Mouse (Mus musculus) midbrain, postnatal 0 days (tissue): ENCODE measurements at regions not wholly inside any gene's neighbourhood (a gene's known extent, or its start where the extent isn't known, plus 50 kb on each side); places are given as distances from the start of the nearest gene placed in this dataset.

Source experiments
- ATAC-seq: fragments of 200-750 bp; cut with Nextera tagmentation; 2 replicates; pipeline ENCODE4 v1.8.0; 2017; ENCODE audit warnings: moderate number of reproducible peaks, mild to moderate bottlenecking, moderate TSS enrichment, moderate library complexity; ENCODE audit not compliant: low FRiP score
- DNase-seq: peaks from one replicate; pipeline ENCODE4 v3.0.0-alpha.2; 2015; ENCODE audit warnings: low spot score
- H3K27ac ChIP-seq: fragments of 300-500 bp; sonication (generic); 2 replicates; pipeline ENCODE4 v1.5.1; 2014; ENCODE audit warnings: low read depth, mild to moderate bottlenecking, low read length, mixed read lengths
- H3K27me3 ChIP-seq: fragments of 300-500 bp; sonication (generic); 2 replicates; pipeline ENCODE4 v1.6.1; 2014; ENCODE audit warnings: low read length, control low read depth, mixed read lengths; ENCODE audit not compliant: insufficient read depth
- H3K36me3 ChIP-seq: fragments of 300-500 bp; sonication (generic); 2 replicates; pipeline ENCODE4 v1.6.1; 2014; ENCODE audit warnings: low read length, control low read depth, mixed read lengths; ENCODE audit not compliant: insufficient read depth
- H3K4me1 ChIP-seq: fragments of 300-500 bp; sonication (generic); 2 replicates; pipeline ENCODE4 v1.6.1; 2014; ENCODE audit warnings: mild to moderate bottlenecking, control low read depth, antibody characterized with exemption, low read length, mixed read lengths; ENCODE audit not compliant: insufficient read depth
- H3K4me2 ChIP-seq: fragments of 300-500 bp; sonication (generic); 2 replicates; pipeline ENCODE4 v1.6.1; 2014; ENCODE audit warnings: low read depth, mild to moderate bottlenecking, low read length, mixed read lengths; ENCODE audit not compliant: poor library complexity, severe bottlenecking
- H3K4me3 ChIP-seq: fragments of 300-500 bp; sonication (generic); 2 replicates; pipeline ENCODE4 v1.5.1; 2014; ENCODE audit warnings: low read depth, mild to moderate bottlenecking, low read length, moderate library complexity
- H3K9ac ChIP-seq: fragments of 300-500 bp; sonication (generic); replicated peaks from 2 replicates; pipeline ENCODE4 v1.6.1; 2014; ENCODE audit warnings: mild to moderate bottlenecking, low read length, moderate library complexity, mixed read lengths; ENCODE audit not compliant: poor library complexity, severe bottlenecking
- H3K9me3 ChIP-seq: fragments of 300-500 bp; sonication (generic); 2 replicates; pipeline ENCODE4 v1.6.1; 2016; ENCODE audit warnings: low read length, control low read depth
- CTCF ChIP-seq: IDR thresholded peaks from 2 replicates; pipeline ENCODE4 v1.5.1; 2016; ENCODE audit warnings: antibody characterized with exemption, mild to moderate bottlenecking
- WGBS: fragments of 180-500 bp; shearing (Covaris S2); extraction: QIAGEN DNeasy Blood & Tissue Kit; methylation state at CpG from one replicate; pipeline ENCODE4 v1.1.7; 2014; 5-methylcytosine and 5-hydroxymethylcytosine counted together

- Histone ChIP-seq H3K4me3 (no peak overlapping the region), H3K9ac (no peak overlapping the region), H3K36me3 (no peaks in the 10 kb centered on the region), H3K27me3 (no peaks in the 10 kb centered on the region), H3K4me2 (no peak overlapping the region), H3K27ac (no peak overlapping the region), H3K9me3 (no peaks in the 10 kb centered on the region), H3K4me1 (no peaks in the 10 kb centered on the region)
- no peak for ATAC-seq
- no peak for DNase-seq
- no peak for TF ChIP-seq CTCF
- WGBS: 82% methylated on average over 9 of the region's 9 CpGs
Observed at GRCm38 (mm10) chr13:52327734-52328133, 203.3 kb downstream of the Diras2 start.

- Histone ChIP-seq H3K36me3 (no peaks in the 10 kb centered on the region), H3K27me3 (no peaks in the 10 kb centered on the region), H3K4me2 (no peak overlapping the region), H3K9ac (no peak overlapping the region), H3K9me3 (no peaks in the 10 kb centered on the region), H3K27ac (no peak overlapping the region), H3K4me3 (no peak overlapping the region), H3K4me1 (no peaks in the 10 kb centered on the region)
- ATAC-seq (no peak), DNase-seq (no peak)
- TF ChIP-seq CTCF: no peak
- WGBS: 55% methylated on average over 8 of the region's 8 CpGs
Observed at GRCm38 (mm10) chr13:52328766-52329165, 202.3 kb downstream of the Diras2 start.

GRCm38 (mm10) chr13:52331068-52331467, 200.0 kb downstream of the Diras2 start:
- DNase-seq (peak; percentile 15), ATAC-seq (no peak)
- no peak overlapping the region for H3K27ac ChIP-seq
- no peak for TF ChIP-seq CTCF
- H3K9ac ChIP-seq: no peak overlapping the region
- H3K27me3 ChIP-seq: no peaks in the 10 kb centered on the region
- H3K36me3 ChIP-seq: no peaks in the 10 kb centered on the region
- H3K4me1 ChIP-seq: no peaks in the 10 kb centered on the region
- H3K4me3 ChIP-seq: no peak overlapping the region
- 91% methylated on average over 5 of the region's 5 CpGs for WGBS
- H3K9me3 ChIP-seq: no peaks in the 10 kb centered on the region
- no peak overlapping the region for H3K4me2 ChIP-seq

GRCm38 (mm10) chr13:52334962-52335361, 196.1 kb downstream of the Diras2 start:
- TF ChIP-seq CTCF: no peak
- ATAC-seq: no peak
- WGBS: 87% methylated on average over 3 of the region's 3 CpGs

GRCm38 (mm10) chr13:52337936-52338335, 193.1 kb downstream of the Diras2 start:
- DNase-seq (no peak), ATAC-seq (no peak)
- no peaks in the 10 kb centered on the region for H3K36me3 ChIP-seq
- 74% methylated on average over 7 of the region's 7 CpGs for WGBS
- no peak overlapping the region for H3K9ac ChIP-seq
- TF ChIP-seq CTCF: no peak
- no peak overlapping the region for H3K4me2 ChIP-seq
- 0 out of 2 replicates have a peak, but pooled peaks cover 3% of the 10 kb centered on the region for H3K4me1 ChIP-seq
- no peaks in the 10 kb centered on the region for H3K9me3 ChIP-seq
- H3K4me3 ChIP-seq: no peak overlapping the region
- H3K27ac ChIP-seq: no peak overlapping the region
- no peaks in the 10 kb centered on the region for H3K27me3 ChIP-seq

More at GRCm38 (mm10) chr13:52334962-52335361, 196.1 kb downstream of the Diras2 start:
- Histone ChIP-seq H3K27ac (no peak overlapping the region), H3K4me1 (0 out of 2 replicates have a peak, but pooled peaks cover 3% of the 10 kb centered on the region), H3K9ac (no peak overlapping the region), H3K4me2 (no peak overlapping the region), H3K36me3 (no peaks in the 10 kb centered on the region), H3K27me3 (no peaks in the 10 kb centered on the region), H3K4me3 (no peak overlapping the region), H3K9me3 (no peaks in the 10 kb centered on the region)
- DNase-seq: no peak

- ATAC-seq (0 out of 2 replicates have a peak, but pooled peaks have one; percentile 23), DNase-seq (peak; percentile 49)
- Histone ChIP-seq H3K36me3 (no peaks in the 10 kb centered on the region), H3K9me3 (no peaks in the 10 kb centered on the region), H3K27ac (no peak overlapping the region), H3K4me2 (no peak overlapping the region), H3K4me1 (0 out of 2 replicates have a peak, but pooled peaks cover 3% of the 10 kb centered on the region), H3K4me3 (no peak overlapping the region), H3K9ac (no peak overlapping the region), H3K27me3 (no peaks in the 10 kb centered on the region)
- TF ChIP-seq CTCF: no peak
- 30% methylated on average over 10 of the region's 10 CpGs for WGBS
Observed at GRCm38 (mm10) chr13:52339156-52339555, 191.9 kb downstream of the Diras2 start.
